Mouse (Mus musculus) CH12.LX (cell line): ENCODE data around the gene Asb12. TPM values are rescaled to one million over a fixed set of nuclear protein-coding genes. Genes with fewer than 3 reads are reported as not detected.

Source experiments
- DNase-seq: peaks from one replicate; pipeline ENCODE4 v3.0.0-alpha.2; 2013; ENCODE audit errors: extremely low read depth
- H3K27ac ChIP-seq: 2 replicates; pipeline ENCODE4 v1.5.1; 2012; ENCODE audit warnings: low read depth, mild to moderate bottlenecking, control low read depth, moderate library complexity; ENCODE audit not compliant: insufficient read depth
- H3K27me3 ChIP-seq: replicated peaks from 2 replicates; pipeline ENCODE3; 2012; ENCODE audit warnings: inconsistent platforms
- H3K36me3 ChIP-seq, 2 experiments: replicated peaks in 1 of 2; 2 replicates each; pipeline versions ENCODE3 to v1.6.1; 2012; ENCODE audit warnings: inconsistent platforms in 1 of 2, low read length in 1 of 2, mild to moderate bottlenecking in 1 of 2, mixed read lengths in 1 of 2, moderate library complexity in 1 of 2; ENCODE audit not compliant: control insufficient read depth in 1 of 2, insufficient read depth in 1 of 2
- H3K4me1 ChIP-seq, 2 experiments: 2 replicates each; pipeline ENCODE4 v1.6.1; 2012; ENCODE audit warnings: inconsistent platforms in 1 of 2, moderate library complexity in 1 of 2; ENCODE audit not compliant: insufficient read depth in 2 of 2, control insufficient read depth in 1 of 2
- H3K4me2 ChIP-seq: 2 replicates; pipeline ENCODE4 v1.6.1; 2012; ENCODE audit warnings: low read depth, mild to moderate bottlenecking, control low read depth; ENCODE audit not compliant: poor library complexity, insufficient read depth, severe bottlenecking
- H3K4me3 ChIP-seq, 3 experiments: fragments of 150-350 bp in 1 of 3; sonication (generic) in 1 of 3; replicated peaks in 1 of 3; 2 replicates each; pipeline versions ENCODE3 to v1.5.1; 2011 to 2012; ENCODE audit warnings: low read depth in 2 of 3, low read length in 2 of 3, mild to moderate bottlenecking in 2 of 3, moderate library complexity in 2 of 3, control low read depth in 1 of 3, improper control_type of control experiment in 1 of 3, inconsistent platforms in 1 of 3, mixed read lengths in 1 of 3; ENCODE audit not compliant: poor library complexity in 1 of 3
- H3K79me2 ChIP-seq: replicated peaks from 2 replicates; pipeline ENCODE4 v1.6.1; 2012; ENCODE audit warnings: mild to moderate bottlenecking, moderate library complexity; ENCODE audit not compliant: control insufficient read depth, poor library complexity, insufficient read depth, severe bottlenecking; ENCODE audit errors: extremely low read depth
- H3K9ac ChIP-seq: 2 replicates; pipeline ENCODE4 v1.6.1; 2012; ENCODE audit warnings: low read depth, mild to moderate bottlenecking, control low read depth, moderate library complexity; ENCODE audit not compliant: insufficient read depth
- H3K9me3 ChIP-seq: replicated peaks from 2 replicates; pipeline ENCODE3; 2012; ENCODE audit warnings: low read length, inconsistent platforms, mixed read lengths
- BHLHE40 ChIP-seq: IDR thresholded peaks from 2 replicates; pipeline ENCODE4 v1.6.1; 2011; ENCODE audit warnings: mild to moderate bottlenecking, low read depth, low read length, improper control_type of control experiment
- CHD1 ChIP-seq: IDR thresholded peaks from 2 replicates; pipeline ENCODE4 v1.6.1; 2012; ENCODE audit warnings: low read depth, low read length, improper control_type of control experiment, inconsistent platforms
- CHD2 ChIP-seq: IDR thresholded peaks from 2 replicates; pipeline ENCODE4 v1.6.1; 2011; ENCODE audit warnings: low read length, improper control_type of control experiment
- E2F4 ChIP-seq: IDR thresholded peaks from 2 replicates; pipeline ENCODE4 v1.6.1; 2011; ENCODE audit warnings: low read depth, low read length, improper control_type of control experiment; ENCODE audit not compliant: insufficient replicate concordance
- ELF1 ChIP-seq: IDR thresholded peaks from 2 replicates; pipeline ENCODE4 v1.6.1; 2014; ENCODE audit warnings: low read depth, mild to moderate bottlenecking, inconsistent platforms, low read length, improper control_type of control experiment
- EP300 ChIP-seq: IDR thresholded peaks from 2 replicates; pipeline ENCODE4 v1.6.1; 2011; ENCODE audit warnings: low read length, improper control_type of control experiment
- HCFC1 ChIP-seq: IDR thresholded peaks from 2 replicates; pipeline ENCODE4 v1.6.1; 2012; ENCODE audit warnings: low read depth, mild to moderate bottlenecking, inconsistent platforms, low read length, improper control_type of control experiment
- IRF4 ChIP-seq: IDR thresholded peaks from 2 replicates; pipeline ENCODE4 v1.6.1; 2014; ENCODE audit warnings: low read depth, mild to moderate bottlenecking, inconsistent platforms, low read length, improper control_type of control experiment
- KAT2A ChIP-seq: IDR thresholded peaks from 2 replicates; pipeline ENCODE4 v1.6.1; 2012; ENCODE audit warnings: low read length, improper control_type of control experiment, inconsistent platforms; ENCODE audit not compliant: insufficient replicate concordance
- MAFK ChIP-seq: IDR thresholded peaks from 2 replicates; pipeline ENCODE4 v1.6.1; 2011; ENCODE audit warnings: low read length, improper control_type of control experiment; ENCODE audit not compliant: insufficient replicate concordance
- MEF2A ChIP-seq: IDR thresholded peaks from 2 replicates; pipeline ENCODE4 v1.6.1; 2014; ENCODE audit warnings: low read depth, mild to moderate bottlenecking, inconsistent platforms, low read length, improper control_type of control experiment, borderline replicate concordance
- MYC ChIP-seq: IDR thresholded peaks from 2 replicates; pipeline ENCODE4 v1.6.1; 2011; ENCODE audit warnings: low read depth, mild to moderate bottlenecking, improper control_type of control experiment, low read length
- NELFE ChIP-seq: IDR thresholded peaks from 2 replicates; pipeline ENCODE4 v1.6.1; 2011; ENCODE audit warnings: low read depth, low read length, improper control_type of control experiment
- PAX5 ChIP-seq: IDR thresholded peaks from 2 replicates; pipeline ENCODE4 v1.6.1; 2012; ENCODE audit warnings: low read length, inconsistent platforms, mixed read lengths
- POLR2A ChIP-seq: IDR thresholded peaks from 2 replicates; pipeline ENCODE4 v1.6.1; 2011; ENCODE audit warnings: low read depth, mild to moderate bottlenecking, improper control_type of control experiment, low read length
- RAD21 ChIP-seq: IDR thresholded peaks from 2 replicates; pipeline ENCODE4 v1.6.1; 2011; ENCODE audit warnings: low read depth, mild to moderate bottlenecking, low read length, improper control_type of control experiment, moderate library complexity
- SIN3A ChIP-seq: IDR thresholded peaks from 2 replicates; pipeline ENCODE4 v1.6.1; 2012; ENCODE audit warnings: low read length, improper control_type of control experiment, inconsistent platforms
- SMC3 ChIP-seq: IDR thresholded peaks from 2 replicates; pipeline ENCODE4 v1.6.1; 2011; ENCODE audit warnings: low read depth, low read length, improper control_type of control experiment
- TCF12 ChIP-seq: IDR thresholded peaks from 2 replicates; pipeline ENCODE4 v1.6.1; 2014; ENCODE audit warnings: low read depth, mild to moderate bottlenecking, inconsistent platforms, low read length, improper control_type of control experiment
- USF2 ChIP-seq: conservative IDR thresholded peaks from 2 replicates; pipeline ENCODE4 v1.6.1; 2011; ENCODE audit warnings: low read depth, low read length, improper control_type of control experiment
- ZC3H11A ChIP-seq: IDR thresholded peaks from 2 replicates; pipeline ENCODE4 v1.6.1; 2012; ENCODE audit warnings: low read depth, mild to moderate bottlenecking, inconsistent platforms, low read length, improper control_type of control experiment
- ZKSCAN1 ChIP-seq: IDR thresholded peaks from 2 replicates; pipeline ENCODE4 v1.6.1; 2012; ENCODE audit warnings: low read depth, inconsistent platforms, low read length, improper control_type of control experiment, borderline replicate concordance
- ZMIZ1 ChIP-seq: IDR thresholded peaks from 2 replicates; pipeline ENCODE4 v1.6.1; 2012; ENCODE audit warnings: low read depth, mild to moderate bottlenecking, inconsistent platforms, low read length, improper control_type of control experiment
- ZNF384 ChIP-seq: IDR thresholded peaks from 2 replicates; pipeline ENCODE4 v1.6.1; 2012; ENCODE audit warnings: low read depth, low read length, improper control_type of control experiment, inconsistent platforms
- dilution Hi-C: fragments of 300-500 bp; cut with MboI; formaldehyde crosslinking; loops from 2 replicates; pipeline ENCODE4 v1.14.3; 2020; ENCODE audit warnings: low sequenced_read_pairs; ENCODE audit not compliant: extremely low pct_unique_long_range_greater_than_20kb, extremely low pct_ligation_motif_present
- in situ Hi-C: fragments of 300-500 bp; cut with MboI; formaldehyde crosslinking; loops from 3 replicates; pipeline ENCODE4 v1.14.3; 2019; ENCODE audit warnings: low sequenced_read_pairs, low pct_ligation_motif_present, low pct_unique_long_range_greater_than_20kb, mixed read lengths
- polyA plus RNA-seq: library from polyadenylated mRNA; unstranded; fragments of >175 nt; gene quantifications from 2 replicates; pipeline ENCODE4 v1.2.1, GENCODE M21; 2012; ENCODE audit warnings: low read depth; ENCODE audit not compliant: insufficient read length
- total RNA-seq, 2 experiments: library from RNA; depleted of rRNA; stranded (reverse); fragments of 300-350 nt in 1 of 2; fragments of >200 nt in 1 of 2; gene quantifications; 2 replicates each; pipeline ENCODE4 v1.2.3; 2012 to 2014

Asb12 gene
- total and polyA plus RNA-seq, 3 experiments, result not detected

- Histone ChIP-seq H3K4me2 (peak overlapping the region; percentile 62), H3K9me3 (no peaks in the 10 kb centered on the region), H3K79me2 (no peaks in the 10 kb centered on the region), H3K27ac (no peak overlapping the region), H3K4me3 (peak overlapping the region; percentile 28 to 67 (median 59)), H3K9ac (0 out of 2 replicates have a peak overlapping the region, but pooled peaks have one; percentile 44), H3K4me1 (peaks cover 4% of the 10 kb centered on the region in 2 experiments), H3K36me3 (no peaks in the 10 kb centered on the region), H3K27me3 (no peaks in the 10 kb centered on the region)
- TF ChIP-seq MYC (no peak), RAD21 (no peak), ZNF384 (no peak), MEF2A (no peak), TCF12 (no peak), CHD1 (no peak), POLR2A (no peak), ZMIZ1 (no peak), ZKSCAN1 (no peak), ZC3H11A (no peak), KAT2A (no peak), USF2 (no peak), BHLHE40 (no peak), MAFK (no peak), EP300 (no peak), E2F4 (no peak), SIN3A (no peak), PAX5 (no peak), IRF4 (no peak)
- dilution Hi-C loops, result no loop called here
- no peak for DNase-seq
- in situ Hi-C loops, result no loop called here
Observed at GRCm38 (mm10) chrX:95445141-95445540, 112.6 kb downstream of the Asb12 start.

GRCm38 (mm10) chrX:95444776-95445111 lies 113.0 kb downstream of the Asb12 start, which contains the start of gene Amer1:
Amer1 (minus strand) TSS chrX:95444872.
- no peaks in the 10 kb centered on the region for H3K27me3 ChIP-seq
- no peaks in the 10 kb centered on the region for H3K9me3 ChIP-seq
- H3K4me1 ChIP-seq, result peaks cover 4% of the 10 kb centered on the region in 2 experiments
- H3K36me3 ChIP-seq, result no peaks in the 10 kb centered on the region
- H3K27ac ChIP-seq, result no peak within 1 kb of the TSS
- H3K4me2 ChIP-seq, result peak within 1 kb of the TSS; percentile 62
- H3K79me2 ChIP-seq, result no peaks in the 10 kb centered on the region
- TF ChIP-seq RAD21 (no peak), NELFE (0 out of 2 replicates have a peak, but pooled peaks have one; percentile 6), SMC3 (no peak), ELF1 (peak; percentile 59), HCFC1 (peak; percentile 45; the same call in 1 of the 2 replicates), BHLHE40 (no peak), CHD2 (peak; percentile 58), MEF2A (peak; percentile 15; the same call in 1 of the 2 replicates), PAX5 (no peak), POLR2A (peak; percentile 42; the same call in 1 of the 2 replicates)
- TF ChIP-seq, all 38 proteins: peak for 6
- dilution Hi-C loops (no loop called here), in situ Hi-C loops (no loop called here)
- peak within 1 kb of the TSS; percentile 64 to 91 (median 67) for H3K4me3 ChIP-seq
- H3K9ac ChIP-seq, result peak within 1 kb of the TSS; percentile 49
- DNase-seq, result peak; percentile 87
